Mouse (Mus musculus) kidney, adult 8-10 months (tissue): ENCODE results near the gene Actr3.
"Not testable (repeated sequence)": the region's sequence is repeated elsewhere in the genome, so short reads cannot be mapped to it uniquely, and the experiment has no call there.

Experiments
- DNase-seq, 2 experiments: peaks; one replicate each; pipeline ENCODE4 v3.0.0; 2022

Actr3 gene

DNA sequence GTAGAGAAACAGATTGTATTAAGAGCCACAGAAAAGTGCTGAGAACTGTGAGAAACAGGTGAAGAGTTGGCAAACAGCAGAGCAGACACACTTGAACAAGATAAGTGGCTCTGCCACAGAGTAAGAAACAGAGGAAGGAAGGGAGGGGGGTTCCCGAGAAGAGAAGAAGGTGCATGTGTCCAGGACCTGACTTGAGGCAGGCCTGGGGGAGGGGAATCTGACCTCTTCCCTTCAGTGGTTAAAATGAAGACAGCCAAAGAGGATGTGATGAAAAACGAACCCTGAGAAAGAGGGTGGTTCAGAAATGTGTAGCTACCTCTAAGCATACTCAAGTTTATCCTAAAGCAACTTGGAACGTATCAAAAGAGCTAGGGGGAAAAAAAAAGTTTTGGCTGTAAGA, 2.4 kb upstream of the Actr3 start:
- DNase-seq, result no peak

DNA sequence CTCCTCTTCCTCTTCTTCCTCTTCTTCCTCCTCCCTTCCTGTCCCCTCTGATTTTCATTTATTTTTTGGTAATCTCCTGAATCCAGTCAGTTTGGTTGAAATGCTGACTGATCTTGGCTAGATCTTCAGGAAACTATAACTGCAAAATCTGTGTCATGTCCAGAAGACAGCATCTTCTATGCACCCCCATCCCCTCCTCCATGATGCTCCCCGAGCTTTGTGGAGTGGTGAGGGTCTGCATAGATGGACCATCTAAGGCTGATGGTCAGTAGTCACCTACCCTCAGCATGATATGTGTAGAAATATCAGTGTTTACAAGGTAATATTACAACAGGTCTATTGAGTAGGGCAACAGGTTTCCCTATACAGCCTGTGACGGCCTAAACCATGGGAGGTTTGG, 1.6 kb upstream of the Actr3 start:
- no peak for DNase-seq

DNA sequence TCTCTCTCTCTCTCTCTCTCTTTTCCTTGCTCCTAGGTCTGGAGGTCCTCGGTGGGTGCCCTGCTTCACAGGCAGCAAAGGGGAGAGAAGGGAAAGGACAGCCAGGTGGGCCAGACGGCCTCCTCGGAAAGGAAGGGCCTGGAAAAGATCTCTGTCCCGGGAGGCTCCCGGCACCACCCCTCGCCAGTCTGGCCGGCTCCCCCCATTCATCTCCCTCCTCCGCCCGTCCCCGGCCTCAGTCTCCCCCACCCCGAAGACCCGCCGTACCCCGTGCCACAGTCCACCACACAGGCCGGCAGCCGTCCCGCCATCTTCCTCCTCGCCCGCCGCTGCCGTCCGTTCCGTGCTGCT, 534 bp downstream of the Actr3 start:
- DNase-seq, result no peak

DNA sequence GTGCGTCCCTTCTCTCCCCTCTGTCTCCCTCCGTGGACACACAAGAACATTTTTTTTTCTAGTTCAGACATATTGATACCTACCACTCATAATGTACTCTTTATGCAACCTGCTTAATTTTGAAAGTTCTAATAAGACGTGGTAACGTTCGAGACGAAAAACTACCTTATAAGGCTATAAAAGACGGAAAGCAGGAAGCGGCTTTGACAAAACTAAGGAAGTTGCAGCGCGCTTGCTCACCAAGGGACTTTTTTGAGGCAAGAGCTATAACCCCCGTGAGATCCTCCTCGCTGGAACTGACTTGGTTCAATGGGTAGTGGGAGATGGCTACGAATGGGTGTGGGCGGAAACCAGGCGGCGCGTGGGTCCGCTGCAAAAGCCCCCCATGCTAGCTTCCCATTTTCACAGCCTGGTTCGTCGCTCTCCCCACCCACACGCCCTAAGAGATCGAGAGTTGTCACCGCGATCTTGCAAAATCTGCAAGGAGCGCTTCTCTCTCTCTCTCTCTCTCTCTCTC, 984 bp downstream of the Actr3 start:
- DNase-seq, result peak; percentile 40 to 50

DNA sequence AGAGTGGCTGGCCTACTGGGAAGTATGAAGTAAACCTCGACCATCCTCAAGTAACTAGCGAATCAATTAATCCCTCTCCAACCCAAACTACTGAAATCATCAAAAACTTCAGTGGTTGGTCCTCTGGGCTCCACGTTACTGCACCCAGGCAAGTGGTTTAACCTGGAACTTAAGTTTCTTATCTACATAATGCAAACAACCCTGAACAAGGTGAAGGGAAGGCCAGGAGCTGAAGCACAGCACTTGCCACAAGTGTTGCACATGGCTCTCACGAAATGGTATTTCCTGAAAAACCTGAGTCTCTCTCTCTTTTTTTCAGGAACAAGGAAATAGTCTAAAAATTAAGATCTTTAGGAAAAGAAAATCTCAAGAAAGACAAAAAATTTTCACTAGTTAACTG, 4.2 kb downstream of the Actr3 start:
- no peak for DNase-seq

DNA sequence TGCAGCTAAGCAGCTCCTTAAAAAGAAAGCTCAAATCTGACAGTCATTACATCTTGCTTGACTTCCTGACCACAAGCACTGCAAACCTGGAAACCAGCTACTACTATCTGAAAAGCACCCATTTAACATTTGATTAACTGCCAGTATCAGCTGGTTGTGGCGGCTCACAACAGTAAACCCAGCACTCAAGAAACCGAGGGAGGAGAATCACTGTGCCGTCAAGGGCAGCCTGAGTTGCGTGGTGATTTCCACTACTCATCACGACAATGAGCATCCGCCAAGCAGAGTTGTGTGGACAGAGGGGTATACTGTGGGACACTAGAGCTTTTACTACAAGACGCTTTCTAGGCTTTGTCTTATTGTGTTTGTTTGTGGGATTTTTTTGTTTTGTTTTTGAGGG, 4.8 kb downstream of the Actr3 start:
- no peak for DNase-seq

DNA sequence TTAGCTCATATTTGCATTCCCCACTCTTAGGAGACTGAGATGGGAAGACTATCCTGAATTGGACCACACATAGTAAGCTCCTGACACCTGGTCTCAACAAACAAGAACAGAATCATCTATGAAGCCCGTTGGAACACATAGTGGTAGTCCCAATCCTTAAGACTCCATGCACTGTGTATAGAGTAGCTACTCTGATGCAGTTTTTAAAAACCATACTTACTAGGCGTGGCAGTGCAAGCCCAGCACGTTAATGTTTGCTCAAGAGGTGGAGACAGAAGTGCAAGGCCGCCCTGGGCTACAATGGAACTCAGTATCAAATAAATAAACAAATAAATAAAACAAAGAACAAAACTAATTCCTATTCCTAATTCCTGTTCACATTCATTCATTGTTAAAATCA, 5.5 kb downstream of the Actr3 start:
- DNase-seq, result no peak

DNA sequence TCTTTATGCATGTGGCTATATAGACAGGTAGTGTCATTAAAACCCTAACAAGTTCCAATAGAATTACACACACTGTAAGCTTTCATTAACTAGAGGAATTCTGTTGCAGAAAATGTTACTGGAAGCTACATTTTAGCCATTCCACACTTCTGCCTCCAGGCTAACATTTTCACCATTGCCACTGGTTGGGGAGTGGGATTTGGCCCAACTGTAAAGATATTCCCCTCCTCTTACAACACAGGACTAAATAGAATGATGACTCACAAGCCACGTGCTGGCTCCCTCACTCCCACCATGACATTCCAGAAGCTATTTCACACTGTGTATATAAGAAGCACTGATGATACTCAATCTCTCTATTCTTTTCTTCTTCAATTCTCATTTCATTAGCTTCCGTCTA, 7.2 kb downstream of the Actr3 start:
- DNase-seq, result no peak

DNA sequence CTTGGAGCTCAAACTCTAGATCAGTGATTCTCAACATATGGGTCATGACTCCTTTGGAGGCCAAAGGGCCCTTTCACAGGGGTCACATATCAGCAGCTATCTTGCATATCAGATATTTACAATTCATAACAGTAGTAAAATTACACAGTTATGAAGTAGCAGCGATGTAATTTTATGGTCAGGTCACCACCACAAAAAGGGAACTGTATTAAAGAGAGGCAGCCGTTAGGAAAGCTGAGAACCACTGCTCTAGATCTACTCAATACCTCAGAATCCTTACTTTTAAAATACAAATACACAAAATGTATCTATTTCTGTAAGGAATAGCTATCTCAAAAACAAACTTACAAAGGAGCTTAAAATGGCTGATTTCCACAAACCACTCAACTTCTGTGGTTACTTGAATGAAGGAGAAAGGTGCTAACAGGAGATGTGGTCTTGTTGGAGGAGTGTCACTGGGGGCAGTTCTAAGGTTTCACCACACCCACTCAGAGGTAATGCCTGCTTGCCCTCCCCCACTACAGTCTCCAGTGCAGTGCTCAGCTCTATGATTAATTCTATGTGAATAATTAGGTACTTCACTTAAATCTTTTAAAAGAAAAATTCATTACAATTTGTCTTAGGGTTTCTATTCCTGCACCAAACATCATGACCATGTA, 9.0 kb downstream of the Actr3 start:
- DNase-seq, result no peak

DNA sequence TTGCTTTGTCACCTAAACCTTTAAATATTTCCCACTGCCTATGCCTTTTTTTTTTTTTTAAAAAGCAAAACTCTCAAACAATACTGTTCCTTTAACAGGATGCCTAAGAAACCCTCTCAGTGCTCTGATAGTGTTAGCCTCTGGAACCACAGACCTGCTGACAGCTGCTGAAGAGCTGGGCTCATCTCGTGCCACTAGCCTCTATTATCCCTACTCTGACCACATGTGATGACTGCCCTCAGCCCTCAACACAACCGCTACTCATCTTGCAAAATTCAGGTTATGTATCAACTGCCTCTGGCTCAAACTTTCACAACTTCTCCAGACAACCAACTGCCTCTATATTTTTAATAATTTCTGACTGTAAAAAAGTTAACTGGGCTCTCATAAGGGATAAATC, 15.6 kb downstream of the Actr3 start:
- DNase-seq, result no peak

DNA sequence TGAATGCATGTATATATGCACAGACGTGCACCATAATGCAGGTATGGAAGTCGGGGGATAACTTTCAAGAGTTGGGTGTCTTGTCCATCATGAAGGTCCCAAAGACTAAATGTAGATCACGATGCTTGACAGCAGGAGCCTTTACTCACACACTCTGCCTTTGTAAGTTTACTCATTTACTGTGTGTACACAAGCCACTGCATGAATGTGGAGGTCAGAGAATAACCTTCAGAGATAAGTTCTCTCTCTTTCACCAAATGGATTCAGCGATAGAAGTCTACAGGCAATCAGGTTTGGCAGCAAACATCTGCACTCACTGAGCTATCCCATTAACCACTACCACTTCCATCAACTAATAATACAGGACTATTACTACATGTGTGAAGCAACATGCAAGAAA, 16.8 kb downstream of the Actr3 start:
- DNase-seq, result no peak

DNA sequence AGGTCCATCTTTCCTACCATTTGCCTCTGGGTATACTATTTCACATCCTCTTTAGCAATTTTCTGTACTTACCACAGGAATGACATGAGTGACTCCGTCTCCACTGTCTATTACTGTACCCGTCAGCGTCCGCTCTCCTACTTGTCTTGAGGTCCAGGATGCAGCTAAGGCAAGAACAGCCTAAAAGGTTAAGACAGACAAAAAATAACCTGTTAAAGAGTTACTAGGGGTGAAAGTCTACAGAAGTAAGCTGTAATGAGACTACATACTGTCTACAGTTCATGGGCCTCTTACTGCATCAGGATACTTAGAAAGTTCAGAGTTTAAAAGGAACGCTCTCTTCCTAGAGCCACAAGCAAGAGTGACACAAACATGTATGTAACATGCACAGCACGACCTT, 28.3 kb downstream of the Actr3 start:
- peak; percentile 30 to 66 for DNase-seq

DNA sequence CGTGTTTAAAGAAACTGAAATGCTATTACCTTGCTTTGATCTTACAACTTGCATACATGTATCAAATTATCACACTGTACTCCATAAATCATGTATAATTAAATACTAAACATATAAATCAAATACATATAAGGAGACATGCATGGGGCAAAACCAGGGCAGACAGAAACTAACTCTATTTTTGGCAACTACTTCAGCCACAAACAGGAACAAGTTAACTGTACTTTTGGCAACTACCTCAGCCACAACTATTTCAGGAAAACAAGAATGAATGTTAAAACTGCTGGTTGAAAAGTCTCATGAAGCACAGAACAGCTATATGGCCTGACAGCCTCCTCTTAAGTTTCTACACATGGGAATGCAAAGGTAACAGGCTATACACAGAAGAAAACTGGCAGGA, 40.1 kb downstream of the Actr3 start:
- no peak for DNase-seq

DNA sequence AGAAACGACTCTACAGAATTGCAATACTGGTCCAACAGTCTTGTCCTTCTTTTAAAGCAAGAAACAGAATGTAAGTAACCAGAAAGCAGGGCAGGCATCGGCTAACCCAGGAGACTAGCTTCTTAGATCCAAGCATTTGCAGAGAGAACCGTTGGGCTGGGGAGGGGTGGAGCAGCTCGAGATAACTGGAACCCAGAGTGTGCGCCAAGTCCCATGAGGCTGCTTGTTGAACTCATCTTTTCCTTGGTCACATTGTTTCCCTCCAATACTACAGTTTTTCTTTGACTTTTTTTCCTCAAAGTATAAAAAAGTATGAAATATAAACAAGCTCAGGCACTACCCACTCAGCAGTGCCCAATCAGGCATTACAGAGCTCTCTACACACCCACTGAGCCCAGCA, 42.2 kb downstream of the Actr3 start:
- not testable (repeated sequence) for DNase-seq

DNA sequence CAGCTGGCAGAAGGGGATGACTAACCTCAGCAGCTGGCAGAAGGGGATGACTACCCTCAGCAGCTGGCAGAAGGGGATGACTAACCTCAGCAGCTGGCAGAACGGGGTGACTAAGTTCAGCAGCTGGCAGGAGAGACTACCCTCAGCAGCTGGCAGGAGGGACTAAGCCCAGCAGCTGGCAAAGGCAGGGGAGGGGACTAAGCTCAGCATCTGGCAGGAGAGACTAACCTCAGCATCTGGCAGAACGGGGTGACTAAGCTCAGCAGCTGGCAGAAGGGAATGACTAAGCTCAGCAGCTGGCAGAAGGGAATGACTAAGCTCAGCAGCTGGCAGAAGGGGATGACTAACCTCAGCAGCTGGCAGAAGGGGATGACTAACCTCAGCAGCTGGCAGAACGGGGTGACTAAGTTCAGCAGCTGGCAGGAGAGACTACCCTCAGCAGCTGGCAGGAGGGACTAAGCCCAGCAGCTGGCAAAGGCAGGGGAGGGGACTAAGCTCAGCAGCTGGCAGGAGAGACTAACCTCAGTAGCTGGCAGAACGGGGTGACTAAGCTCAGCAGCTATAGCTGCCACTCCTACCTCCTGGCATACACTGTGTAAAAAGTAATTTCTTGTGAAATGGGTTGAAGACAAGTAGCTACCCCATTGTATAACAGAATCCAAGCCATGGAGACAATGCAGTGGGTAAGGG, 45.3 kb downstream of the Actr3 start:
- DNase-seq, result not testable (repeated sequence)

DNA sequence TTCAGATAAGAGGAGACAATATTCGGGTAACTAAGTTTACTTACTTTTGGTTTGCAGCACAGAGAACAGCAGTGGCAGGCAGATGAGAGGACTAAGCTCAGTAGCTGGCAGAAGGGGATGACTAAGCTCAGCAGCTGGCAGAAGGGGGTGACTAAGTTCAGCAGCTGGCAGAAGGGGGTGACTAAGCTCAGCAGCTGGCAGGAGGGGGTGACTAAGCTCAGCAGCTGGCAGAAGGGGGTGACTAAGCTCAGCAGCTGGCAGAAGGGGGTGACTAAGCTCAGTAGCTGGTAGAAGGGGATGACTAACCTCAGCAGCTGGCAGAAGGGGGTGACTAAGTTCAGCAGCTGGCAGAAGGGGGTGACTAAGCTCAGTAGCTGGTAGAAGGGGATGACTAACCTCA, 45.9 kb downstream of the Actr3 start:
- DNase-seq, result not testable (repeated sequence)

DNA sequence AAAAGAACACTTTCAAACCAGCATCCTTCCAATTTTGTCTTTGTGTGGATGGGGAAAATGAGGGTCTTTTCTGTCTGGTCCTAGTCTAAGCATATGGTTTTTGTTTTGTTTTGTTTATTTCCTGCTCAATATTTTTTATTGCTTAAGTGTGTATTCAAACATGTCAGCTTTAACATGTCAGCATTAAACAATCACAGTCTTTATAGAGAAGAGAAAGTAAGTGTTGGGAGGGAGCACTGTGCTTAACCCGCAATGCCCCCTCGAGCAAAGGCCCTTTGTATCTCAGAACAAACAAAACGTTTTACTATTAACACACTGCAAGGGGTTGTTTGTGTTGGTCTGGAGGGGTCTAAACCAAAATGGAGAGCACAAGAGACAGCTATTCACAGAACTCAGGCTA, 47.2 kb downstream of the Actr3 start:
- no peak for DNase-seq

DNA sequence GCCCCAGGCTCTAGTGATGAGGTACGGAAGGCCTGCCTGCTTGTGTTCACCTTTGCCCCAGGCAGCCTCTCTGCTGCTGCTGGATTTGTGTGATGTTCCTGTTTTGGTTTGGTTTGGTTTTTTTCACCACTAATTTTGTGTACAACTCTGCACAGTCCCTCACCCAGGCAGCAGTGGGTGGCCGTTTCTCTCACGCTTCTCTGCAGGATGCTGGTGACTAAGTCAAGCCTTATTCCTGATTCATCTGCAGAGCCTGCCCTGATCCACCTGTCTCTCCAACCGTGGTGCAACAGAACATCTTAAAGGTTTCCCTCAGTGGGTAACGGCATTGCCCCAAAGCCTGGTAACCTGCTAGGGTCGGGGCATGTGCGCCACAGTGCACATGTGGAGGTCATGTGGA, 49.3 kb downstream of the Actr3 start:
- no peak for DNase-seq

DNA sequence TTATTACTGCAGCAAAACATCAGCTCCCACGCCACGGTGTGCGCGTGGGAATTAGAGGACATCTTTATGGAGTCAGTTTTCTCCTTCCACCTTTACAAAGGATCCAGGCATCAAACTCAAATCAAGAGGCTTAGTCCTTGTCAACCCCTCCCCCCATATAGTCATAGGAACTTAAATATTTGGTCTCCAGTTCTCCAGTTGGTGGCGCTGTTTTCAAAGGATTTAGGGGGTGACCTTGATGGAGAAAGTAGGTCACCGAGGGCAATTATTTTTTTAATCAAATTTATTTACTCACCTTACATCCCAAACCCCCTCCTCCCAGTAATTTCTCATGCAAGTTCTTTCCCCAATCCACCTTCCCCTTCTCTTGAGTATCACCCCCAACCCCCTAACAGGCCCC, 52.9 kb downstream of the Actr3 start:
- peak; percentile 22 to 34 for DNase-seq

DNA sequence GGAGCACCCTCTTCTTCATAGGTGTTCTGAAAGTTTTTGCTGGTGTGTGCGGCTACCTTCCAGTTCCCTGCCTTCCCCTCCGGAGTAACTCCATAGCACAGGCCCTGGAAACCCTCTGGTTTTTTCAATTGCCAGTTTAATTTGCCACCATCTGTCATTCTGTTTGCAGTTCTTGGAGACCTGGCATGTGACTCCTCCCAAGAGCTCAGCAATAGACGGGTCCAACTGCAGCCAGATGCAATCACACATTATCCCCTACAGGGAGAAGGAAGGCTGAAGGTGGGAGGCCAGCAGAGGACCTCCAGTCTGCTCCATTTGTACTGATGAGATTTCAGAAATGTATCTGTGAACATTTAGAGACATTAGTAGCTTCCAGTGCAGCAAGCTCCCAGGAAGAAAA, 56.6 kb downstream of the Actr3 start:
- no peak for DNase-seq

DNA sequence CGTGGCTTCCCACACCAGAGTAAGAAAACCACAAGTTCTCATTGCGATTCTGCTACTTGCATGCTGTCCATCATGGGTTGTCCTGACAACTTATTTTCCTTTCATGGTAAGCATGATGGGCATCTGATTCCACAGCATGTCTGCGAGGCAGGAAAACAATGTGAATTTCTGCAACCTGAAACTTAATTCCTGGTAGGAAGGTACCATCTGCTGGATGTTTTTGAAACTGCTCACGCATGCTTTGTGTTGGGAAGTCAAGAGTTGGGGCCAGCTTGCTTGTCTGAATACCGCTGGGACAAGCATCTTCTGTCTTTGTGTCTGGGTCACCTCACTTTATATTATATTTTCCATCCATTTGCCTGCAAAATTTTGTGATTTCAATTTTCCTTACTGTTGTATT, 62.7 kb downstream of the Actr3 start:
- no peak for DNase-seq

DNA sequence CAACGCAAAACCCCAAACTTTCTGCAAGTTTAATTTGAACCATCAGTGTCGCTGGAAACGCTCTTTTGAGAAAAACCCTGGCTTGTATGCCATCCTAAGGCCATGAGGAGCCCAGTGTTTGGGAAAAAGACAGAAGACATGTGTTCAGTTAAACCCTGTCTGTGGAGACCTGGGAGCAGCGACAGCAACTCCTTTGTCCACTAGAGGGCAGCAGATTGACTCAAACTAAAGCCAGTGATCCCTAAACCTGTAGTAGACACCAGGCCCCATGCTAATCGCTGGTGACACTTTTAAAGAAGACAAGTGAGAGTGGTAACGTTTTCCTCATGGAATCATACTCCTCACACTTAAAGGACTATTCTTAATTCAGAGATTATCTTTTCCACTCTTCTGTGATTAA, 64.7 kb downstream of the Actr3 start:
- peak; percentile 34 to 56 for DNase-seq

DNA sequence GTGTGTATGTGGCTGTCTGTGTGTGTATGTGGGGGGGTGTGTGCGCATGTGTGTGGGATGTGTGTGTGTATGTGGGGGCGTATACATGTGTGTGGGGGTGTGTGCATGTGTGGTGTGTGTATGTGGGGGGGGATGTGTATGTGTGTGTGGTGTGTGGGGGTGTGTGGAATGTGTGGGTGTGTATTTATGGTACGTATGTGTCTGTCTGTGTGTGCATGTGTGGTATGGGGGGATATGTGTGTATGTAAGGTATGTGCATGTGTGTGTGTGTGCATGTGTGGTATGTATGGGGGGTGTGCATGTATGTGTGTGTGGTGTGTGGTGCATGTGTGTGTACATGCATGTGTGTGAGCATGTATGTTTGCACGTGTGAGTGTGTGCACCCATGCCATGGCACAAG, 70.0 kb downstream of the Actr3 start:
- DNase-seq, result no peak

DNA sequence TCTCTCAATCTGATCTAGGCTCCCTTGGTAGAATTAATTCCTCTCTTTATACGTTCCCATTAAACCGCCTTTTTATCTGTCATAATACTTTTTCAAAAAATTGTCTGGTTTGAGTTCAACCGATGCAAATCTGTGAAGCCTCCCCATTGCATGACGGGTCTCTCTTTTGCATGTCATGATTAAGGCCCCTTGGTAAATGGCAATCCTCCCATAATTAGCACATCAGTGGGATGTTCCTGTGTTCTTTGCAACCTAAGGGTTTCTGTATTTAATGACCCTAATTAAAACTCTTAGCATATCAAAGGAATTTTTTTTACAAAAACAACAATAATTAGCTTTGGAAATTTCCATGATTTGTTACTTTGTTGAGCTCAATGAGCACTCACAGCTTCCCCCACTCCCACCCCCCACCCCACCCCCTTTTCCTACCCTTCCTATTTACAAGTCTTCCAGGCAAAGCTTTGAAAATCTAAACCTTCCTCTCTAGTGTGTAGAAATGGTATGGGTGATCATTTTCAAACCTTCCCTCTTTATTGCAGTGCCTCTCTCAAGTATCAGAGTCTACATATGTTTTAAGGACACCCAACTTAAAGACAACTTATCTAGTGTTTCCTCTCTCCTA, 84.0 kb downstream of the Actr3 start:
- no peak for DNase-seq

DNA sequence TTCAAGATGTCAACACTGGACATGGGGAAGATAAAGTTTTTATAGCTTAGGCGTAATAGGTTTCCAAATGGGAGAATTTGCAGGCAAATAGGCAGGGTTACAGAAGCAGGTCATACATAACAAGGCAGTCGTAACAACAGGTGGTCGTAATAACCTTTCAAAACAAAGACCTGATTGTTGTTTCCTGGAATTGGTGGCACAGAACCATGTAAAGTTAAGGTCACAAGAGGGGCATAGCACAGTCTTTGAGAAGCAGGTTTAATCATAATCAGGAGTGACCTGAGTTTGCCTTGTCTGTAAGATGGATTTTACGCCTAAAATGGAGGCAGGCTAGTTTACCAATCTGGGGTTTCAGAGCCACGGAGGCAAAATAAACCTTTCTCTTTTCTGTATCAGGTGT, 84.7 kb downstream of the Actr3 start:
- DNase-seq, result no peak
